Mouse (Mus musculus): Measurements from ENCODE around the gene Erbb4. TPM values are rescaled to one million over a fixed set of nuclear protein-coding genes. Genes with fewer than 3 reads are reported as not detected.

The Erbb4 gene
- polyA plus RNA-seq, 1 experiment, result not detected

DNA sequence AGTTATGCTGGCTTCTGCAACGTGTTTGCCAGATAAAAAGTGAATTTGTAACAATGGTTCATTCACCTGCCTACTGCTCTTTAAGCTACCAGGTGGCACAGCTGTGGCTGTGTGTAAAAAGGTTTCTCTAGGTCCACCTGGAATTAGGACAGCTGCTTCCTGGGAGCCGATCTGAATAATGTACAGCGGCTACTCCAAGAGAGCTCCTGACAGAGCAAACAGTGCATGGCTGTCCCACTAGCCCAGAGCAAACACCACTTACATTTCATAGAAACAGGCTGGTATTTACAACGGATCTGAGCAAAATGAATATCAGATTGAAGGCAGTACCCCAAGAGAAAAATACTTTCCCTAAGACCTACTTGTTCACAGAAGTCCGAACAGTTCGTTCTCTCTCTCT, 1058.0 kb downstream of the Erbb4 start:
- no peak for TF ChIP-seq E2F4 (IDR thresholded peaks at IDR 0.05; ENCODE audit: insufficient read depth)
- TF ChIP-seq MAX (IDR thresholded peaks at IDR 0.05; ENCODE audit: low read depth), result no peak
- no peak for TF ChIP-seq USF1 (IDR thresholded peaks at IDR 0.05; ENCODE audit: low read depth)
- Histone ChIP-seq H3K27me3 (ENCODE audit: control insufficient read depth, insufficient read depth, insufficient read length) (no peaks in the 10 kb centered on the region), H3K4me3 (no peak overlapping the region), H3K4me2 (ENCODE audit: low read depth) (no peak overlapping the region), H3K36me3 (ENCODE audit: control insufficient read depth, insufficient read depth) (no peaks in the 10 kb centered on the region), H3K79me2 (ENCODE audit: control insufficient read depth, insufficient read depth) (no peaks in the 10 kb centered on the region), H3ac (ENCODE audit: control insufficient read depth, insufficient read length) (no peak overlapping the region)

- H3K4me2 ChIP-seq (ENCODE audit: low read depth), result no peak overlapping the region
- no peak overlapping the region for H3ac ChIP-seq (ENCODE audit: control insufficient read depth, insufficient read length)
- H3K27me3 ChIP-seq (ENCODE audit: control insufficient read depth, insufficient read depth, insufficient read length), result no peaks in the 10 kb centered on the region
- no peaks in the 10 kb centered on the region for H3K79me2 ChIP-seq (ENCODE audit: control insufficient read depth, insufficient read depth)
- H3K4me3 ChIP-seq, result no peak overlapping the region
- TF ChIP-seq POLR2AphosphoS2 (IDR thresholded peaks at IDR 0.05; ENCODE audit: insufficient read length, low read depth) (no peak), CEBPB (IDR thresholded peaks at IDR 0.05; ENCODE audit: insufficient read depth, poor library complexity, severe bottlenecking) (no peak), E2F4 (IDR thresholded peaks at IDR 0.05; ENCODE audit: insufficient read depth) (no peak), MYOG (IDR thresholded peaks at IDR 0.05; ENCODE audit: control insufficient read depth in 1 of 3, insufficient read depth in 1 of 3, insufficient read length in 2 of 3, low read depth in 2 of 3) (no peak), MAX (IDR thresholded peaks at IDR 0.05; ENCODE audit: low read depth) (no peak), TCF12 (IDR thresholded peaks at IDR 0.05; ENCODE audit: insufficient read depth, poor library complexity, severe bottlenecking) (no peak), USF1 (IDR thresholded peaks at IDR 0.05; ENCODE audit: low read depth) (no peak), TCF3 (IDR thresholded peaks at IDR 0.05; ENCODE audit: insufficient read length, low read depth) (no peak), POLR2A (IDR thresholded peaks at IDR 0.05; ENCODE audit: insufficient read length, low read depth) (no peak), MYOD1 (IDR thresholded peaks at IDR 0.05; ENCODE audit: control insufficient read depth in 1 of 3, insufficient read length in 2 of 3, low read depth in 2 of 3) (no peak), SRF (IDR thresholded peaks at IDR 0.05; ENCODE audit: control insufficient read depth, insufficient read length, low read depth) (no peak), REST (IDR thresholded peaks at IDR 0.05; ENCODE audit: insufficient read depth, insufficient read length) (no peak)
- no peaks in the 10 kb centered on the region for H3K36me3 ChIP-seq (ENCODE audit: control insufficient read depth, insufficient read depth)
These were observed 1060.7 kb downstream of the Erbb4 start for GRCm38 (mm10) chr1:68047139-68047538.

- H3ac ChIP-seq (ENCODE audit: control insufficient read depth, insufficient read length), result no peak overlapping the region
- no peaks in the 10 kb centered on the region for H3K36me3 ChIP-seq (ENCODE audit: control insufficient read depth, insufficient read depth)
- no peak overlapping the region for H3K4me2 ChIP-seq (ENCODE audit: low read depth)
- no peaks in the 10 kb centered on the region for H3K27me3 ChIP-seq (ENCODE audit: control insufficient read depth, insufficient read depth, insufficient read length)
- H3K4me3 ChIP-seq, result no peak overlapping the region
- H3K79me2 ChIP-seq (ENCODE audit: control insufficient read depth, insufficient read depth), result no peaks in the 10 kb centered on the region
- TF ChIP-seq MYOG (IDR thresholded peaks at IDR 0.05; ENCODE audit: control insufficient read depth in 1 of 3, insufficient read depth in 1 of 3, insufficient read length in 2 of 3, low read depth in 2 of 3) (no peak), CEBPB (IDR thresholded peaks at IDR 0.05; ENCODE audit: insufficient read depth, poor library complexity, severe bottlenecking) (no peak), TCF12 (IDR thresholded peaks at IDR 0.05; ENCODE audit: insufficient read depth, poor library complexity, severe bottlenecking) (no peak), REST (IDR thresholded peaks at IDR 0.05; ENCODE audit: insufficient read depth, insufficient read length) (no peak), MAX (IDR thresholded peaks at IDR 0.05; ENCODE audit: low read depth) (no peak), E2F4 (IDR thresholded peaks at IDR 0.05; ENCODE audit: insufficient read depth) (no peak), POLR2AphosphoS2 (IDR thresholded peaks at IDR 0.05; ENCODE audit: insufficient read length, low read depth) (no peak), POLR2A (IDR thresholded peaks at IDR 0.05; ENCODE audit: insufficient read length, low read depth) (no peak), TCF3 (IDR thresholded peaks at IDR 0.05; ENCODE audit: insufficient read length, low read depth) (no peak), MYOD1 (IDR thresholded peaks at IDR 0.05; ENCODE audit: control insufficient read depth in 1 of 3, insufficient read length in 2 of 3, low read depth in 2 of 3) (no peak), USF1 (IDR thresholded peaks at IDR 0.05; ENCODE audit: low read depth) (no peak), SRF (IDR thresholded peaks at IDR 0.05; ENCODE audit: control insufficient read depth, insufficient read length, low read depth) (no peak)
These were observed 1061.3 kb downstream of the Erbb4 start for GRCm38 (mm10) chr1:68046551-68046970.

- TF ChIP-seq TCF3 (IDR thresholded peaks at IDR 0.05; ENCODE audit: insufficient read length, low read depth) (no peak), MYOD1 (IDR thresholded peaks at IDR 0.05; ENCODE audit: control insufficient read depth in 1 of 3, insufficient read length in 2 of 3, low read depth in 2 of 3) (no peak), SRF (IDR thresholded peaks at IDR 0.05; ENCODE audit: control insufficient read depth, insufficient read length, low read depth) (no peak), CEBPB (IDR thresholded peaks at IDR 0.05; ENCODE audit: insufficient read depth, poor library complexity, severe bottlenecking) (no peak), MYOG (IDR thresholded peaks at IDR 0.05; ENCODE audit: control insufficient read depth in 1 of 3, insufficient read depth in 1 of 3, insufficient read length in 2 of 3, low read depth in 2 of 3) (no peak), POLR2AphosphoS2 (IDR thresholded peaks at IDR 0.05; ENCODE audit: insufficient read length, low read depth) (no peak), E2F4 (IDR thresholded peaks at IDR 0.05; ENCODE audit: insufficient read depth) (no peak), POLR2A (IDR thresholded peaks at IDR 0.05; ENCODE audit: insufficient read length, low read depth) (no peak), TCF12 (IDR thresholded peaks at IDR 0.05; ENCODE audit: insufficient read depth, poor library complexity, severe bottlenecking) (no peak), REST (IDR thresholded peaks at IDR 0.05; ENCODE audit: insufficient read depth, insufficient read length) (no peak), USF1 (IDR thresholded peaks at IDR 0.05; ENCODE audit: low read depth) (no peak)
- H3ac ChIP-seq (ENCODE audit: control insufficient read depth, insufficient read length), result no peak overlapping the region
- no peaks in the 10 kb centered on the region for H3K79me2 ChIP-seq (ENCODE audit: control insufficient read depth, insufficient read depth)
- H3K36me3 ChIP-seq (ENCODE audit: control insufficient read depth, insufficient read depth), result no peaks in the 10 kb centered on the region
- no peaks in the 10 kb centered on the region for H3K27me3 ChIP-seq (ENCODE audit: control insufficient read depth, insufficient read depth, insufficient read length)
- no peak overlapping the region for H3K4me2 ChIP-seq (ENCODE audit: low read depth)
- H3K4me3 ChIP-seq, result no peak overlapping the region
These were observed 1083.5 kb downstream of the Erbb4 start for GRCm38 (mm10) chr1:68024086-68024940.
